Mouse (Mus musculus) lung, postnatal 0 days (tissue): ENCODE data around the gene Sall2.

ENCODE experiments used
- CTCF ChIP-seq: IDR thresholded peaks from 2 replicates; pipeline ENCODE4 v1.5.1; 2016; ENCODE audit warnings: antibody characterized with exemption, mild to moderate bottlenecking
- EP300 ChIP-seq: IDR thresholded peaks from 2 replicates; pipeline ENCODE4 v1.6.1; 2016; ENCODE audit warnings: antibody characterized with exemption, mild to moderate bottlenecking, control low read depth

DNA sequence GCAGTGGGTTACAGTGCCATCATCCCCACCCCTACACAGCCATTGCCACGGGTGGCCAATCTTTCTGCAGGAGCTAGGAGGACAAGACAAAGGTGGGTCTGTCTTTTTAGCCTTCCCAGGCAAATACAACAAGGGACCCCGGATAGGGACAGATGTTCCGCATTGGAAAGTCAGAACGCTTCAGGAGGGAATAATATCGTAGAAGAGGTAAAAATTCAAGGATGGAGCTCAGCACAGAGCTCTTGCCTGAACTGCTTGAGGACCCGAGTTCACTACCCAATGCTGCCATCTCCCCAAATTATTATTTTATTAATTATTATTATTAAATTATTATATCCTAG, 10.9 kb upstream of the Sall2 start:
- TF ChIP-seq CTCF (no peak), EP300 (no peak)
